Mouse (Mus musculus): ENCODE results near the gene Ly6g5c.

Gene Ly6g5c

GRCm38 (mm10) chr17:35147348-35147747, 39.3 kb downstream of the Ly6g5c start:
- DNase-seq = no peak

- DNase-seq = no peak
Observed at GRCm38 (mm10) chr17:35147922-35148639, 40.0 kb downstream of the Ly6g5c start.

- no peak for DNase-seq
Observed at GRCm38 (mm10) chr17:35152121-35152520, 44.0 kb downstream of the Ly6g5c start.

- no peak for DNase-seq
Observed at GRCm38 (mm10) chr17:35153077-35153476, 45.0 kb downstream of the Ly6g5c start.

GRCm38 (mm10) chr17:35153931-35154330, 45.9 kb downstream of the Ly6g5c start:
- no peak for DNase-seq

- no peak for DNase-seq
Observed at GRCm38 (mm10) chr17:35154616-35155015, 46.5 kb downstream of the Ly6g5c start.

GRCm38 (mm10) chr17:35155451-35155850, 47.4 kb downstream of the Ly6g5c start:
- no peak for DNase-seq

- no peak for DNase-seq
Observed at GRCm38 (mm10) chr17:35156461-35157200, 48.6 kb downstream of the Ly6g5c start.

- no peak for DNase-seq
Observed at GRCm38 (mm10) chr17:35157254-35157653, 49.2 kb downstream of the Ly6g5c start.

- DNase-seq = no peak
Observed at GRCm38 (mm10) chr17:35157661-35158175, 49.6 kb downstream of the Ly6g5c start.

GRCm38 (mm10) chr17:35158850-35159593, 50.9 kb downstream of the Ly6g5c start:
- DNase-seq = no peak

GRCm38 (mm10) chr17:35159638-35160037, 51.6 kb downstream of the Ly6g5c start:
- DNase-seq = no peak

- no peak for DNase-seq
Observed at GRCm38 (mm10) chr17:35161421-35161820, 53.3 kb downstream of the Ly6g5c start.
